Mouse (Mus musculus): ENCODE measurements around the gene Paqr7. TPM values are rescaled to one million over a fixed set of nuclear protein-coding genes. Genes with fewer than 3 reads are reported as not detected.

Paqr7 gene
- polyA plus RNA-seq, 1 experiment from 2014 or later, result 0.87 TPM

DNA sequence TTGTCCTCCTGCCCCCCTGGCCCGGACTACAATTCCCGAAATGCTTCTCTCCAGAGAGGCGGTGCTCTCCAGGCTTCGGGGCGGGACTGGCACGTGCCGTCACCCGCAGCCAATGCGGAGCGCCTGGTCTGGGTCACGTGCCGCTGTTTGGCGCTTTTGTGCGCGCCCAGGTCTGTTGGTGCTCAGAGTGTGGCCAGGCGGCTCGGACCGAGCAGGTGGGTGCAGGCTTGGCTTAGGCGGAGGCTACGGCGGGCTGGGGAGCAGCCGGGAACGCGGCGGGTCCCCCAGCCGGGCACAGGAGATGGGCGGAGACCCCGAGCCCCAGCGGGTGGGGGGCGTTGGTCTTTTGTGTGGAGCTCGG, 28.3 kb upstream of the Paqr7 start, which contains the start of gene Stmn1:
TSS of gene Stmn1 (plus strand) at position 106 of the 361 bp plus-strand sequence.
- Histone ChIP-seq H3K4me2 (ENCODE audit: low read depth, low read length) (peak within 1 kb of the TSS; percentile 86), H3K4me1 (ENCODE audit: control insufficient read depth, insufficient read depth, low read length) (no peaks in the 10 kb centered on the region; the same call in 1 of the 2 replicates), H3K4me3 (ENCODE audit: low read depth, low read length) (peak within 1 kb of the TSS; percentile 96), H3K9ac (replicated peaks; ENCODE audit: low read length) (peak within 1 kb of the TSS; percentile 97), H3K27ac (replicated peaks; ENCODE audit: low read depth, low read length) (peak within 1 kb of the TSS; percentile 92), H3K36me3 (replicated peaks; ENCODE audit: control insufficient read depth, insufficient read depth, low read depth, low read length) (peaks cover 12% of the 10 kb centered on the region), H3K9me3 (replicated peaks; ENCODE audit: control insufficient read depth, low read length) (no peaks in the 10 kb centered on the region), H3K27me3 (ENCODE audit: control insufficient read depth, insufficient read depth, low read length) (no peaks in the 10 kb centered on the region)
- DNase-seq (ENCODE audit: low spot score) (peak; percentile 98), ATAC-seq (replicated peaks; ENCODE audit: insufficient number of reproducible peaks, low FRiP score, low TSS enrichment, low read depth) (peak; percentile 96)
- WGBS, result under 1% methylated on average over 31 of the region's 31 CpGs

DNA sequence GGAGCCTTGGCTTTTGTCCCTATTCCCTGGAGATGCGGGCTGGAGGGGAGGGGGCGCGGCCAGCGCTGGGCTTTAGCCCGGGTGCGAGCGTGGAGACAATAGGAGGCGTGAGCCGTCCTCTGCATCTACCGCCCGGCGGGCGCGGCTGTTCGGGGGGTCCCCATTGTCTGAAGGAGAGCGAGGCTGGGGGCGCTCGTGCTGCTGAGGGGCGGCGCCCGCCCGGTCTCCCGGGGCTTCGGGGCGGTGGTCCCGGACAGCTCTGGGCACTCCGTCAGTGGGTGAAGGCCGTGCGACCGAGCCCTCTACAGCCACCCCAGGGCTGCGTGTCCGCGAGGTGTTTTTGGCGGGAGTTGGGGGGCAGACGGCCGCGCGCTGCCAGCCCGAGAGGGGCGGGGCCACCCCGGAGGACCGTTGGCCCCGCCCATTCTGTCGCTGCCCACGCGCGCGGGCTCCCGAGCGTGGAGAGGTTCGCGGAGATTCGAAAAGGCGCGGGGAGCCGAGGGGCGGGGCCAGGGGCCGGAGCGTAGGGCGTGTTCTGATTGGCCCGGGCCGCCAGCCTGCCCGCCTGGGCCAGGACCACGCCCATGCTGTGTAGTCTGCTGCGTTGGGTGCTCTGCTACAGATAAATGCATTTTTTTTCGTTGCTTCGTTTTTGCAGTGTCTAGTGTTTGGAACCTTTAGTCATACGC, 27.8 kb upstream of the Paqr7 start:
- peak; percentile 96 for DNase-seq (ENCODE audit: low spot score)
- H3K9me3 ChIP-seq (replicated peaks; ENCODE audit: control insufficient read depth, low read length), result no peaks in the 10 kb centered on the region
- peak overlapping the region; percentile 97 for H3K9ac ChIP-seq (replicated peaks; ENCODE audit: low read length)
- H3K4me3 ChIP-seq (ENCODE audit: low read depth, low read length), result peak overlapping the region; percentile 96
- peaks cover 12% of the 10 kb centered on the region for H3K36me3 ChIP-seq (replicated peaks; ENCODE audit: control insufficient read depth, insufficient read depth, low read depth, low read length)
- peak; percentile 80 for ATAC-seq (replicated peaks; ENCODE audit: insufficient number of reproducible peaks, low FRiP score, low TSS enrichment, low read depth)
- H3K27ac ChIP-seq (replicated peaks; ENCODE audit: low read depth, low read length), result peak overlapping the region; percentile 92
- H3K4me2 ChIP-seq (ENCODE audit: low read depth, low read length), result peak overlapping the region; percentile 86
- no peaks in the 10 kb centered on the region; the same call in 1 of the 2 replicates for H3K4me1 ChIP-seq (ENCODE audit: control insufficient read depth, insufficient read depth, low read length)
- WGBS, result under 1% methylated on average over 59 of the region's 68 CpGs
- no peaks in the 10 kb centered on the region for H3K27me3 ChIP-seq (ENCODE audit: control insufficient read depth, insufficient read depth, low read length)

DNA sequence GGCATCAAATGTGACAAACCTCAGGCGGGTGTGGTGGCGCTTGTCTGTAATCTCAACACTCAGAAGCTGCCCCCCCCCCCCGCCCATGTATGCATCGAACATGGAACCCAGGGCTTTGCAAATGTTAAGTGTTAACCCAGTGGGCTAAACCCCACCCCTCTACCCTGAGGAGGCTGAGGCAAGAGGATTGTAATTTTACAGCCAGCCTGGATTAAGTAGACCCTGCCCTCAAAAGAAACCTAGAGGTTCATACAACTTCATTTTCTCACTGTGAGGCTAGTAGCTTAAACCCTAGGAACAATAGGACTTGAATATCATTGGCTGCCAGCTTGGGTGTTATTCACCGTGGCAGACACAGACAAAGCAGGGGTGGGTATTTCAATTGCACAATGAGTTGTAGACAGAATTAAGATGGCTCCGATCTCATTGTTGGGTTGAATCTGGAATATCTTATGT, 27.1 kb upstream of the Paqr7 start:
- H3K36me3 ChIP-seq (replicated peaks; ENCODE audit: control insufficient read depth, insufficient read depth, low read depth, low read length), result peaks cover 18% of the 10 kb centered on the region
- 23% methylated on average over 6 of the region's 6 CpGs for WGBS
- peak overlapping the region; percentile 96 for H3K4me3 ChIP-seq (ENCODE audit: low read depth, low read length)
- ATAC-seq (replicated peaks; ENCODE audit: insufficient number of reproducible peaks, low FRiP score, low TSS enrichment, low read depth), result no peak
- no peaks in the 10 kb centered on the region for H3K27me3 ChIP-seq (ENCODE audit: control insufficient read depth, insufficient read depth, low read length)
- H3K4me2 ChIP-seq (ENCODE audit: low read depth, low read length), result peak overlapping the region; percentile 86
- DNase-seq (ENCODE audit: low spot score), result no peak
- peak overlapping the region; percentile 97 for H3K9ac ChIP-seq (replicated peaks; ENCODE audit: low read length)
- H3K9me3 ChIP-seq (replicated peaks; ENCODE audit: control insufficient read depth, low read length), result no peaks in the 10 kb centered on the region
- H3K4me1 ChIP-seq (ENCODE audit: control insufficient read depth, insufficient read depth, low read length), result no peaks in the 10 kb centered on the region; the same call in 1 of the 2 replicates
- peak overlapping the region; percentile 92; the same call in 1 of the 2 replicates for H3K27ac ChIP-seq (replicated peaks; ENCODE audit: low read depth, low read length)

DNA sequence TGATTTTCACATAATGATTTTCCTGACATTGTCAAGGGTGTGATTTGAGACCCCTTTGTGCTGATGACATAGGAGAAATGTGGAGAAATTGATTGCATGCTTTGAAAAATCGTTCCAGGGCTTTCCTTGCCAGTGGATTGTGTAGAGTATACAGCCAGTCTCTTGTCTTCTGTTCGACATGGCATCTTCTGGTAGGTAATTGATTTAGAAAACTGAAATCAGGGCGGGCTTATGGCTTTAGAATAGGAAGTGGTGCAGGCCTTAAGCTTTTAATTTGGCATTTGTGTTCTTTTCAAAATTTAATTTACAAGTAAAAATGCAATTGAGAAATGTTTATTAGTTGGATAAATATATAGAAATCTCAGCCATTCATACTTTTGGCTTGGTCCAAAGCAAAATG, 26.5 kb upstream of the Paqr7 start:
- Histone ChIP-seq H3K4me2 (ENCODE audit: low read depth, low read length) (peak overlapping the region; percentile 86; the same call in 1 of the 2 replicates), H3K9ac (replicated peaks; ENCODE audit: low read length) (no peak overlapping the region), H3K4me1 (ENCODE audit: control insufficient read depth, insufficient read depth, low read length) (no peaks in the 10 kb centered on the region; the same call in 1 of the 2 replicates), H3K27ac (replicated peaks; ENCODE audit: low read depth, low read length) (no peak overlapping the region), H3K4me3 (ENCODE audit: low read depth, low read length) (peak overlapping the region; percentile 96), H3K27me3 (ENCODE audit: control insufficient read depth, insufficient read depth, low read length) (no peaks in the 10 kb centered on the region), H3K9me3 (replicated peaks; ENCODE audit: control insufficient read depth, low read length) (no peaks in the 10 kb centered on the region), H3K36me3 (replicated peaks; ENCODE audit: control insufficient read depth, insufficient read depth, low read depth, low read length) (peaks cover 24% of the 10 kb centered on the region)
- DNase-seq (ENCODE audit: low spot score) (no peak), ATAC-seq (replicated peaks; ENCODE audit: insufficient number of reproducible peaks, low FRiP score, low TSS enrichment, low read depth) (no peak)
- 67% methylated on average over 3 of the region's 3 CpGs for WGBS

DNA sequence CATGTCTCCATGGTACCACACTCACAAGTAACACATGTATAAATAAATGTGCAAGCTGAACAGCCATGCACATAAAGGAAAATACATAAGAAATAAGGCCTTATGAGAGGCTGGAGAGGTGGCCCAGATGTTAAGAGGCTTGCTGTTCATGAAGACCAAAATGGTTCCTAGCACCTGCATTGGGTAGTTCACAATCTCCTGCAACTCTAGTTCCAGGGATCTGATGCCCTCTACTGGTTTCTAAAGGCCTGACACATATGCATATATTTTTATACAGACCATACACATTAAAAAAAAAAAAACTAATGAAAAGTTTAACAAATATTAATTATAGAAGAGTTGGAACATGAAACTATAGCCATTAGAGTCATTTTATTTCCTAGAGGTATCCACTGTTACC, 25.0 kb upstream of the Paqr7 start:
- Histone ChIP-seq H3K27me3 (ENCODE audit: control insufficient read depth, insufficient read depth, low read length) (no peaks in the 10 kb centered on the region), H3K9me3 (replicated peaks; ENCODE audit: control insufficient read depth, low read length) (no peaks in the 10 kb centered on the region), H3K4me3 (ENCODE audit: low read depth, low read length) (no peak overlapping the region), H3K36me3 (replicated peaks; ENCODE audit: control insufficient read depth, insufficient read depth, low read depth, low read length) (peaks cover 26% of the 10 kb centered on the region), H3K9ac (replicated peaks; ENCODE audit: low read length) (no peak overlapping the region), H3K4me2 (ENCODE audit: low read depth, low read length) (no peak overlapping the region), H3K27ac (replicated peaks; ENCODE audit: low read depth, low read length) (no peak overlapping the region), H3K4me1 (ENCODE audit: control insufficient read depth, insufficient read depth, low read length) (no peaks in the 10 kb centered on the region; the same call in 1 of the 2 replicates)
- DNase-seq (ENCODE audit: low spot score) (no peak), ATAC-seq (replicated peaks; ENCODE audit: insufficient number of reproducible peaks, low FRiP score, low TSS enrichment, low read depth) (no peak)

DNA sequence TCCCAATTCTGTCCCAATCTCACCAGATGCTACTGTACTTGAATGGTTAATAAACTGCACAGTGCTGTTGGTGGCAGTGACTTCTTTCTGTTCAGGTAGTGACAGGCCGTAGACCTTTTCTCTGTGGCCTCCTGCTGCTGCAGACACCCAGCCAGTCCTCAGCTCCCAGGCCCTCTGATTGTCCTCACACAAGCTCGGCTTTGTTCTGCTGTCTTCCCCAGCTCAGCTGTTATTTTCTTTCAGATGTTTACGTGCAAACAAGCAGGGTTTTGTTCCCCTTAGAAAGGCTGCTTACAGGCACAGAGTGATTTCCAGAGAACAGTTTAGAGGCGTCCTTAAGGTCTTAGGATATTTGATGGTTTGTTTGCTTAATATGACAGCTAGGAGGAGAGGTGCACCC, 22.7 kb upstream of the Paqr7 start:
- Histone ChIP-seq H3K27ac (replicated peaks; ENCODE audit: low read depth, low read length) (no peak overlapping the region), H3K4me2 (ENCODE audit: low read depth, low read length) (no peak overlapping the region), H3K27me3 (ENCODE audit: control insufficient read depth, insufficient read depth, low read length) (no peaks in the 10 kb centered on the region), H3K9ac (replicated peaks; ENCODE audit: low read length) (no peak overlapping the region), H3K9me3 (replicated peaks; ENCODE audit: control insufficient read depth, low read length) (no peaks in the 10 kb centered on the region), H3K4me3 (ENCODE audit: low read depth, low read length) (no peak overlapping the region), H3K4me1 (ENCODE audit: control insufficient read depth, insufficient read depth, low read length) (no peaks in the 10 kb centered on the region; the same call in 1 of the 2 replicates), H3K36me3 (replicated peaks; ENCODE audit: control insufficient read depth, insufficient read depth, low read depth, low read length) (peaks cover 26% of the 10 kb centered on the region)
- DNase-seq (ENCODE audit: low spot score) (no peak), ATAC-seq (replicated peaks; ENCODE audit: insufficient number of reproducible peaks, low FRiP score, low TSS enrichment, low read depth) (no peak)
- 71% methylated on average over 4 of the region's 4 CpGs for WGBS

DNA sequence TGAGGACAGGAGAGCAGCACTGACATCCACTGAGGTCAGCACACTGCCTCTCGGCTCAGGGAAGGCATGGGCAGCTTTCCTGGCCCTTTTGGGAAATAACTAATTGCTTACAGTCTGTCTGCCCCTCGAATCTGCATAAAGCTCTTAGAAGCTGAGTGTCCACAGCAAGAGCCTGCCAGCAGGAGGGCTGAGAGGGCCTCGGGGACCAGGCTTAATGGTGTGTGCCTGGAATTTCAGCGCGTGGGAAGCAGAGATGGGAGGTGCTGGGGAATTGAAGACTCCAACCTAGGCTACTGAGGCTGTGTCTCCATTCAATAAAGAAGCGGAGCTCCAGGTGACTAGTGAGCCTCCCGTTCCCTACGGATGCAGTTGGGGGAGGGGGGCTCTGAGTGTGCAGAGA, 22.3 kb upstream of the Paqr7 start:
- H3K27ac ChIP-seq (replicated peaks; ENCODE audit: low read depth, low read length), result no peak overlapping the region
- H3K4me1 ChIP-seq (ENCODE audit: control insufficient read depth, insufficient read depth, low read length), result no peaks in the 10 kb centered on the region; the same call in 1 of the 2 replicates
- 63% methylated on average over 8 of the region's 8 CpGs for WGBS
- H3K9me3 ChIP-seq (replicated peaks; ENCODE audit: control insufficient read depth, low read length), result no peaks in the 10 kb centered on the region
- no peak overlapping the region for H3K9ac ChIP-seq (replicated peaks; ENCODE audit: low read length)
- no peak overlapping the region for H3K4me3 ChIP-seq (ENCODE audit: low read depth, low read length)
- no peak overlapping the region for H3K4me2 ChIP-seq (ENCODE audit: low read depth, low read length)
- H3K36me3 ChIP-seq (replicated peaks; ENCODE audit: control insufficient read depth, insufficient read depth, low read depth, low read length), result peaks cover 26% of the 10 kb centered on the region
- H3K27me3 ChIP-seq (ENCODE audit: control insufficient read depth, insufficient read depth, low read length), result no peaks in the 10 kb centered on the region
- ATAC-seq (replicated peaks; ENCODE audit: insufficient number of reproducible peaks, low FRiP score, low TSS enrichment, low read depth), result no peak
- DNase-seq (ENCODE audit: low spot score), result no peak

DNA sequence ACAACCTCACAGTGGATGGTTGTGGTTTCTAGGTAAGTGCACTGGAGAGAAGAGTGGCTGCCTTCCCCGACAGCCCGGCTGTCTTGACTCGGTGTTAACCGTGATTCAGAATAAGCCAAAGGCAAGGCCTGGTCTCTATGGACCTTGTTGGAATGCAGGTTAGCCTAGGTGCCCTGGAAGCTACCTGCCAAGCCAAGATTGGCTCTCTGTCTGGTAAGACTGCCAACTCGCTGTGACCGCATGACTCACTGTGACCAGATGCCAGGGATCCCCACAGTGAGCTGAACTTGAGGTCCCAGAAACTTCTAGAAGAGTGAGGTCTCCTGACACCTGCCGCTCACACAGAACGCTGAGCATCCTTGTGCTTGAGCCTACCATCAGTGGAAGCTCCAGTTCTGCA, 19.6 kb upstream of the Paqr7 start:
- H3K9ac ChIP-seq (replicated peaks; ENCODE audit: low read length), result no peak overlapping the region
- H3K4me2 ChIP-seq (ENCODE audit: low read depth, low read length), result no peak overlapping the region
- H3K27me3 ChIP-seq (ENCODE audit: control insufficient read depth, insufficient read depth, low read length), result no peaks in the 10 kb centered on the region
- peaks cover 20% of the 10 kb centered on the region for H3K36me3 ChIP-seq (replicated peaks; ENCODE audit: control insufficient read depth, insufficient read depth, low read depth, low read length)
- DNase-seq (ENCODE audit: low spot score) (no peak), ATAC-seq (replicated peaks; ENCODE audit: insufficient number of reproducible peaks, low FRiP score, low TSS enrichment, low read depth) (no peak)
- no peaks in the 10 kb centered on the region for H3K4me1 ChIP-seq (ENCODE audit: control insufficient read depth, insufficient read depth, low read length)
- no peaks in the 10 kb centered on the region for H3K9me3 ChIP-seq (replicated peaks; ENCODE audit: control insufficient read depth, low read length)
- no peak overlapping the region for H3K4me3 ChIP-seq (ENCODE audit: low read depth, low read length)
- H3K27ac ChIP-seq (replicated peaks; ENCODE audit: low read depth, low read length), result no peak overlapping the region
- 94% methylated on average over 8 of the region's 8 CpGs for WGBS
